Mouse (Mus musculus) C2C12 (cell line): ENCODE data around the gene Apoc1.

Experiments
- CEBPB ChIP-seq: IDR thresholded peaks from one replicate; pipeline ENCODE4 v1.6.1; 2011; ENCODE audit warnings: low read depth, mild to moderate bottlenecking, control low read depth, moderate library complexity
- CTCF ChIP-seq: IDR thresholded peaks from one replicate; pipeline ENCODE4 v1.5.1; 2011; ENCODE audit not compliant: control insufficient read depth, insufficient read depth, insufficient read length
- FOSL1 ChIP-seq: IDR thresholded peaks from one replicate; pipeline ENCODE4 v1.8.0; 2011; ENCODE audit warnings: mild to moderate bottlenecking, low read length; ENCODE audit not compliant: poor library complexity, insufficient read depth, severe bottlenecking
- MAX ChIP-seq: IDR thresholded peaks from one replicate; pipeline ENCODE4 v1.6.1; 2011; ENCODE audit warnings: mild to moderate bottlenecking, control low read depth
- MYOG ChIP-seq: IDR thresholded peaks from one replicate; pipeline ENCODE4 v1.6.1; 2011; ENCODE audit not compliant: control insufficient read depth, insufficient read length; ENCODE audit errors: extremely low read depth
- USF1 ChIP-seq: IDR thresholded peaks from one replicate; pipeline ENCODE4 v1.6.1; 2011; ENCODE audit warnings: low read depth, mild to moderate bottlenecking, control low read depth, moderate library complexity

DNA sequence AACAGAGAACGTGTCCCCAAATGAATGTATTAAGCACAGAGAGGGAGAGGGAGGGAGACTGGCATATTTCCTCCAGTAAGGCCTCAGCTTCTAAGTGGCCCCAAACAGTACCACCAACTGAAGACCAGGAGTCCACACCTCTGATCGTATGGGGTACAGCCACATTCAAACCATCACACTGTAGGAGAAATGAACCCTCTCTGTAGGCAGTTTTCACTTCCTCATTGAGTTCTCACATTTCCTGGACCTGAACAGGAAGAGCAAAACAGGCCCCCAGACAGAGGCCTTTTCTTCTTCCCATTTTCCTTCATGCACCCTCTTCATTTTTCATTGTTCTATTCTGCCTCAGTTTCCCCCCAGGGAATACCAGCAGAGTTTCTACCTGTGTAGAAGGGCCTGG, 25.0 kb downstream of the Apoc1 start:
- TF ChIP-seq CTCF: no peak
- no peak for TF ChIP-seq MYOG
- TF ChIP-seq FOSL1: no peak
- TF ChIP-seq MAX: no peak
- no peak for TF ChIP-seq USF1
- TF ChIP-seq CEBPB: no peak
